Mouse (Mus musculus) layer of hippocampus, postnatal 36 days (tissue): Measurements from ENCODE around the gene Leap2. TPM values are rescaled to one million over a fixed set of nuclear protein-coding genes. Genes with fewer than 3 reads are reported as not detected.
A peak's percentile ranks its signal among the peaks of the same experiment; 100 is the strongest.
"Not testable (repeated sequence)": the region's sequence is repeated elsewhere in the genome, so short reads cannot be mapped to it uniquely, and the experiment has no call there.

Experiments
- DNase-seq, 2 experiments: peaks; one replicate each; pipeline ENCODE4 v3.0.0; 2022
- total RNA-seq, 2 experiments: library from RNA; stranded (reverse); gene quantifications; 2 replicates each; pipeline ENCODE4 v1.2.3; 2021

The Leap2 gene
- total RNA-seq, 2 experiments from 2014 or later: not detected

GRCm38 (mm10) chr11:53441921-53442320 lies 19.0 kb upstream of the Leap2 start:
- no peak for DNase-seq

- no peak for DNase-seq
Observed at GRCm38 (mm10) chr11:53436338-53436737, 13.4 kb upstream of the Leap2 start.

GRCm38 (mm10) chr11:53435504-53435903 lies 12.5 kb upstream of the Leap2 start:
- no peak for DNase-seq

DNA sequence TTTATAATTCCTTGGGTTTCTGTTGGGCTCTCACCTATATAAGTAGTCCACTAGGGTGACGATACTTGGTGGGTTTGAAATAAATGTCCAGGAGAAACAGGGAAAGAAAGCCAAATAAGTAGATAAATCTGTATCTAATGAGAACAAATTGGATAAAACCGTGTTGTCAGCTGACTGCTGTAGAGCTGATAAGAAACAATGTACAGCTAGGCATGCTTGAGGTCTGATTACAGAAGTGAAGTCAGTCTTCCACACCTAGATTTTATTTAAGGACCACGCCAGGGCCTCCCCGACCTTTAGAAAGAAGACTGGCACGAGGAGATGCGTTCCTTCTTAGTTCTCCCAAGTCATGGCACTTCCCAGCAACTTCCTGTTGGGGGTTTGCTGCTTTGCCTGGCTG lies 10.1 kb upstream of the Leap2 start:
- DNase-seq: no peak

GRCm38 (mm10) chr11:53431347-53432056 lies 8.5 kb upstream of the Leap2 start:
- DNase-seq: peak in 1 of 2 experiments; percentile 32

DNA sequence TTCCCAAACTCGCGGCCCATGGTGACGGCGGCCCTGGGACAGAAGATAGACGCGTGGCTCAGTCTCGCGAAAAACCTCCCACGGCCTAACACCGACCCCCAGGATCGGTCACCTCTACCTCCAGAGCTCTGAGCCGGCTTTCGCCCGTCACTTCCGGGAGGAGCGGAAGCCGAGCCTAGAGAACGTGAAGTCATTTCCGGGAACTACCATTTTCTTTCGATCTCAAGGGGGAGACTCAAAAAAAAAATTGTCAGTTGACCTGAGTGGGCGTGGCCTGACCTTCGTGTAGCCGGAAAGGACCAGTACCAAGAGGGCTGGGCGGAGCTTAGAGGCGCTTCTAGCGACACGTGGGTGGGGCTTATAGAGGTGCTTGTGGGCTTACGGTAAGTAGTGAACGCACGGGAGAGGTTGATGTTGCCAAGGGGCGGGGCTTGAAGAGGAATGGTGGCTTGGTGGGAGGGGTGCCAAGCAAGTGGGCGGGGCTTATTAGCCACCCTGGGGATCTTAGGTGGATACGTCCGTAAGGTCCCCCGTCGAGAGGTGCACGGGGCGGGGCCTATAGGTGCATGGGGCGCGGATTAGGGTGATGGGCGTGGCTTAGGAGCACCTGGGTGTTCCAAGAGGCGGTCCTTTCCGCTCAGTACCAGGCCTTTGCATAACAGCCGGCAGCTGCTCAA lies 7.8 kb upstream of the Leap2 start, which contains the start of the genes Uqcrq and Gdf9:
TSS of gene Uqcrq (minus strand) at position 162 of the 677 bp plus-strand sequence.
TSS of gene Gdf9 (plus strand) at position 354 of the 677 bp plus-strand sequence.
- DNase-seq: peak; percentile 98

- no peak for DNase-seq
Observed at GRCm38 (mm10) chr11:53430300-53430669, 7.3 kb upstream of the Leap2 start.

DNA sequence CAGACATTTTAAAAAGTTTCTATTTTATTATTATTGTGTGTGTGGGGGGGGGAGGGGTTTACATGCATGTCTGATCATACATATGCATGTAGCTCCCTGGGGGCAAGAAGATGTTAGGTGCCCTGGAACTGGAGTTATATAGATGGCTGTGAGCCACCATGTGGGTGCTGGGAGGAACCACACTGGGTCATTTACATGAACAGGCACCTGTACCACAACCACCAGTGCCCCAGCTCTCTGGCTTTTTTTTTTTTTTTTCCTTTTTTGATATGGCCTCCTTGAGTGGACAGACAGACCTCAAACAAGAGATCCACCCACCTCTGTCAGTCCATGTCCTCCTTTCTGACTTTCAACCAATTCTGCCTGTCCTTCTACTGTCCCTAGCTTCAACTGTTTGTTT lies 6.2 kb upstream of the Leap2 start:
- DNase-seq: no peak

DNA sequence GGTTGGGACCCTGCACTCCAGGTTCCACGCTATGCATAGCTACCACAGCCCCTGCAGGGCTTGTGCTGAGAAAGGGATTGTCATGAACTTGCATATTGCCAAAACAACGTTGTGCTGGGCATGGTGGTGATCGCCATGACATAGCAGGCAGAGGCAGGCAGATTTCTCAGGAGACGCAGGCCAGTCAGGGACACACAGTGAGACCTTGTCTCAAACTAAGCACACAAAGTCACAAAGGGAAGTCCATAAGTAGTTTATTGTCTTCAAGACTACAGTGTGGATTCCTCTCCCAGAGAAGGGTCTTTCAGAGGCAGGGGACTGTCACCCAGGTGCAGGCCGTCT lies 5.7 kb upstream of the Leap2 start:
- DNase-seq: no peak

DNA sequence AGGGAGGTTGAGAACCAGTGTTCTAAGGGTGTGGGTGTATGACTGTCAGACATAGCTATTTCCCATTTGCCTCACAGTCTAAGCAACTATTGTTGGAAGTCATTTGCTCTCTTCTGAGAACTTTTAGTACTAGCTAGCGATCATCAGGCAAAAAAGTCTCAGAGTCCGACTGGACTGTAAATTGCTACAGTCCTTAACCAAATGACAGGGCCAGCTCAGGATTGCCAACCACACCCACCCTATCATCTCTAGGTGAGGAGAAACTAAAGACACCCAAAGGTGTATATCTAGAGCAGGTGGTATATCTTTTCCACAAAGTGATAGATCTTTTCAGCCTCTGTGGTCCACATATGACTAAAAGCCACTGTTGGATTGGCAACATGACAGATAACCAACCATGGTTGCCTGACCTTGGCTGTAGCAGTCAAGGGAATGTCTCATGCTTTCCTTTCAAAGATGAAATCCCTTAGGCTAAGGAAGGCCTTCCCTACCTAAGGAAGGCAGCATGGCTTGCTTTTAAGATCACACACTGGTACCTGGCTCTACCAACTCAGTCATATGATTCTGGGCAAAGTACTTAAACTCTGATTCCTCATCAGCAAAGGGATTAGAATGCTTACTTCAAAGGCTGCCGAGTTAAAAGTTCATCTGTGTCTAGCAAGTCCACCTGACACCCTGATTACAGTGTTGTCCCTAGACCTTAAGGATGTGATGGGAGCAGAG lies 5.2 kb upstream of the Leap2 start:
- no peak for DNase-seq

- DNase-seq: not testable (repeated sequence)
Observed at GRCm38 (mm10) chr11:53426914-53427313, 3.9 kb upstream of the Leap2 start.

- no peak for DNase-seq
Observed at GRCm38 (mm10) chr11:53425711-53426255, 2.8 kb upstream of the Leap2 start.

- DNase-seq: peak in 1 of 2 experiments; percentile 18
Observed at GRCm38 (mm10) chr11:53425251-53425650, 2.3 kb upstream of the Leap2 start.

GRCm38 (mm10) chr11:53424826-53425225 lies 1.9 kb upstream of the Leap2 start:
- DNase-seq: peak in 1 of 2 experiments; percentile 17

- no peak for DNase-seq
Observed at GRCm38 (mm10) chr11:53418048-53418447, 4.9 kb downstream of the Leap2 start.

DNA sequence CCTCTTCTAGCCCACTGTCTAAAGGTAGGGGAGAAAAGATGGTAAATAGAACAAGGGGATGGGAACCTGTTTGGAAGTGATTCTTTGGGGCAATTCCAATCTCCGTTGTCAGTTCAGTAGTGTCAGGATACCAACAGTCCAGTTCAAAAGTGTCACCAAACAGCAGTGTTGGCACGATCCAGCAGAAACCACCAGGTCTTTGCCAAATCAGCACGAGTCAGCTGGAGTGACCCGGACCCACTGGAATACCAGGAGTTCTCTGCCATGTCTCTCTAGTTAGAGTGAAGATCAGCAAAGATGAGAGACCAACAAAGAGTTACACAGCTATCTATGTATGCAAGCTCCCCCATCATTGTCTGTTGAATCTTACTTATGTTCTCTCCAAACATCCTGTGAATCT lies 9.1 kb downstream of the Leap2 start:
- no peak for DNase-seq

GRCm38 (mm10) chr11:53411738-53412137 lies 11.2 kb downstream of the Leap2 start:
- no peak for DNase-seq

- no peak for DNase-seq
Observed at GRCm38 (mm10) chr11:53403638-53404037, 19.3 kb downstream of the Leap2 start.

- no peak for DNase-seq
Observed at GRCm38 (mm10) chr11:53393856-53394255, 29.1 kb downstream of the Leap2 start.

- no peak for DNase-seq
Observed at GRCm38 (mm10) chr11:53383758-53384428, 39.1 kb downstream of the Leap2 start.

- no peak for DNase-seq
Observed at GRCm38 (mm10) chr11:53378918-53379317, 44.1 kb downstream of the Leap2 start.
